Mouse (Mus musculus) central nervous system, embryonic 18 days (tissue): ENCODE results near the gene Pcgf2. TPM values are rescaled to one million over a fixed set of nuclear protein-coding genes. Genes with fewer than 3 reads are reported as not detected.

Experiments
- polyA plus RNA-seq: library from polyadenylated mRNA; depleted of rRNA; stranded (reverse); fragments of >200 nt; gene quantifications from 2 replicates; pipeline ENCODE4 v1.2.3, GENCODE M21; 2012; rRNA removed

Pcgf2 gene
- polyA plus RNA-seq, result 118 and 137 TPM in 2 replicates

GRCm38 (mm10) chr11:97700003-97700745 lies at the start of gene Pcgf2:
Gene Pcgf2 (minus strand): TSS chr11:97700497.

GRCm38 (mm10) chr11:97744063-97744717 lies 43.9 kb upstream of the Pcgf2 start, which contains the start of gene Pip4k2b:
Gene Pip4k2b (minus strand): TSS chr11:97744704.

DNA sequence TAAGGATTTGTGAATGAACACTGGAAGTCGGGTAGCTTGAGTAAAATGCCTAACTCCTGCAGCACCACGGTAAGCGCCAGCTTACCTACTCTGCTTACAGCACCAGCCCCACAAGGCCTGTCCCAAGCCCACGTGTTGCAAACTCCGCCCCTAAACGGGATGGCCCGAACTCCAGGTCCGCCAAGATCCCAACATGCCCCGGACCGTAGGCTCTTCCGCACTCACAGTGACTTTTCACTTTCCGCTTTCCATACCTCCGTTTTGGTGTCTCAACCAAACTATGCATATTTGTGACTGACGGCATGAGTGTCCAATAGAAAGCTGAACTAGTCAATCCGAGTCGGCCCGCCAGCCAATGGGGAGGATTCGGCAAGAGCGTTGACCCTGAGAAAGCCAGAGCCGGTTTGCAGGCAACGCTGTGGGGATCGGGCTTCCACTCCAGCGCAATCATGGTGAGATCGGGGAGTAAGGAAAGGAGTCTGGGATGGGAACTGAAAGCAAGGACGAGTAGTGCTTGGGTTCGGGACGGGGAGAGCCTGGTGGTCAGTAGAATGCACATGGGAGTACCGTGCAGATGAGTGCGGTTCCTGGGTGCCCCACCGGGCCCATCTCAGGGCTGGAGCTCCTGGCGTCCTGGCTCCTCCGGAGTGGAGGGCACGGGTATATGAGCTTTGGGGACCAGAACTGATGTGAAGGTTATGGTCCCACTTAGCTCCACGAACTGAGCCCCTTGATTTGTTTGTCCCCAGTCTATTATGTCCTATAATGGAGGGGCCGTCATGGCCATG lies 2.9 kb upstream of the Pcgf2 start, which contains the start of gene Psmb3:
Gene Psmb3, plus strand, starts transcription at position 361 of the 788 bp plus-strand sequence.

GRCm38 (mm10) chr11:97685613-97686321 lies 14.5 kb downstream of the Pcgf2 start, which contains the start of gene Cisd3:
Gene Cisd3 (plus strand): TSS chr11:97685826.

DNA sequence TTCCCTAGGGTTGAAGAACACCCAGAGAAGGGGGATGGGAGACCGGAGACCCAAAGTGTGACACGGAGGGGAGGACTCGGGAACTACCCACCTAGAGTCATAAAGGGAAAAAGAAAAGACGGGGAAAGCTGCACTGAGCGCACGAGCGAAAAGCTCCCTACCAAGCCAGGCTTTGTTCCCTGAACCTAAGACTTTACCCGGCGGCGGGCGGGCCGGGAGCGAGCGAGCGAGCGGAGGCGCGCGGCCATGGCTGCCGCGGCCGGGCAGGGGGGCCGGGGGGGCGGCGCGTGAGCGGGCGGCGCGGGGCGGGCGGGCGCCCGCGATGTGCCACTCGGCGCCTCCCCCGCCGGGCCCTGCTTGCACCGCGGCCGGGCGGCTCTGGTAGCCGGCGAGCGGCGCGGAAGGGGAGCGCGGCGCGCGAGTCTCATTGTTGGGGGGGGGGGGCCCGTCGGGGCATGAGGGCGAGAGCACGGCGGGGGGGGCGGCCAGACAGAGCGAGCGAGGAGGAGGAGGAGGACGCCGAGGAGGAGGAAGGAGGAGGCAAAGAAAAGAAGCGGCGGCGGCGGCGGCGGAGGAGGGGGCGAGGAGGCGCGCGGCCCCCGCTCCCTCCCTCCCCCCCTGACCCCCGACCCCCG lies 37.3 kb downstream of the Pcgf2 start, which contains the start of gene Mllt6:
Gene Mllt6, plus strand, starts transcription at position 522 of the 635 bp plus-strand sequence.

Other genes starting within 250 kb of the Pcgf2 start
- 0.08 and 0.09 TPM in 2 replicates for gene 4933428G20Rik, start 200.2 kb downstream of the Pcgf2 start, polyA plus RNA-seq
- 56.5 and 72.4 TPM in 2 replicates for gene Srcin1, start 124.3 kb downstream of the Pcgf2 start, polyA plus RNA-seq
- gene Epop, start 70.8 kb downstream of the Pcgf2 start, polyA plus RNA-seq, result 3.5 and 3.8 TPM in 2 replicates
- 32.0 and 36.5 TPM in 2 replicates for gene Mllt6, start 37.1 kb downstream of the Pcgf2 start, polyA plus RNA-seq
- gene Cisd3, start 14.7 kb downstream of the Pcgf2 start, polyA plus RNA-seq, result 20.8 and 23.4 TPM in 2 replicates
- gene Psmb3, start 2.9 kb upstream of the Pcgf2 start, polyA plus RNA-seq, result 357 and 383 TPM in 2 replicates
- gene Pip4k2b, start 44.2 kb upstream of the Pcgf2 start, polyA plus RNA-seq, result 86.8 and 94.0 TPM in 2 replicates
- gene Cwc25, start 66.1 kb upstream of the Pcgf2 start, polyA plus RNA-seq, result 18.3 and 18.7 TPM in 2 replicates
- 0.79 and 0.91 TPM in 2 replicates for gene 1700001P01Rik, start 75.4 kb upstream of the Pcgf2 start, polyA plus RNA-seq
- 536 and 583 TPM in 2 replicates for gene Rpl23, start 81.9 kb upstream of the Pcgf2 start, polyA plus RNA-seq
- 106 and 122 TPM in 2 replicates for gene Lasp1, start 98.5 kb upstream of the Pcgf2 start, polyA plus RNA-seq
- 36.0 and 36.9 TPM in 2 replicates for gene B230217C12Rik, start 140.3 kb upstream of the Pcgf2 start, polyA plus RNA-seq
- 0.45 and 0.60 TPM in 2 replicates for gene Fbxo47, start 183.7 kb upstream of the Pcgf2 start, polyA plus RNA-seq